Mouse (Mus musculus): Measurements from ENCODE around the gene Hltf.

DNA sequence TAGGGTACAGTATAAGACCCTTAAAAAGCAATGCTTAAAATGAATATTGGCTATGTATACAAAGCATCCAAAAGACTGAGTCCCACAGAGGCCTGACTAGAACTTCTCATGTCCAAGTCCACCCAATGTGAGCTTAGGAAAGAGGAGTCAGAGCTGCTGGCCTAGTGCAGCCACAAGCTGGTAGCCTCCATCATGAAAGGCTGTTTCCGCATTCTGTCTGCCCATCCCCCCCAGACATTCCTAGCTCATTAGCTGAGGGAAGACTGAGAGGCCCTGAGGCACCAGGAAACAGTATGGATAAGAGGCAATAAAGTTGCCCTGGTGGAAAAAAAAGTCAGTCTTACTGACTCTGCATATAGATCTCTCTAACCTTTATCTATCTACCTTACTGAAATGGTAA lies 84.1 kb downstream of the Hltf start:
- TF ChIP-seq CTCF (IDR thresholded peaks at IDR 0.05; ENCODE audit: low read depth, low read length) (no peak), POLR2A (IDR thresholded peaks at IDR 0.05; ENCODE audit: extremely low read depth, insufficient read depth, low read length) (no peak)
